Mouse (Mus musculus): ENCODE measurements around the gene Gngt2. TPM values are rescaled to one million over a fixed set of nuclear protein-coding genes. Genes with fewer than 3 reads are reported as not detected.

Gngt2 gene
- total RNA-seq, 2 experiments from 2014 or later = 2.6 to 7.6 TPM

DNA sequence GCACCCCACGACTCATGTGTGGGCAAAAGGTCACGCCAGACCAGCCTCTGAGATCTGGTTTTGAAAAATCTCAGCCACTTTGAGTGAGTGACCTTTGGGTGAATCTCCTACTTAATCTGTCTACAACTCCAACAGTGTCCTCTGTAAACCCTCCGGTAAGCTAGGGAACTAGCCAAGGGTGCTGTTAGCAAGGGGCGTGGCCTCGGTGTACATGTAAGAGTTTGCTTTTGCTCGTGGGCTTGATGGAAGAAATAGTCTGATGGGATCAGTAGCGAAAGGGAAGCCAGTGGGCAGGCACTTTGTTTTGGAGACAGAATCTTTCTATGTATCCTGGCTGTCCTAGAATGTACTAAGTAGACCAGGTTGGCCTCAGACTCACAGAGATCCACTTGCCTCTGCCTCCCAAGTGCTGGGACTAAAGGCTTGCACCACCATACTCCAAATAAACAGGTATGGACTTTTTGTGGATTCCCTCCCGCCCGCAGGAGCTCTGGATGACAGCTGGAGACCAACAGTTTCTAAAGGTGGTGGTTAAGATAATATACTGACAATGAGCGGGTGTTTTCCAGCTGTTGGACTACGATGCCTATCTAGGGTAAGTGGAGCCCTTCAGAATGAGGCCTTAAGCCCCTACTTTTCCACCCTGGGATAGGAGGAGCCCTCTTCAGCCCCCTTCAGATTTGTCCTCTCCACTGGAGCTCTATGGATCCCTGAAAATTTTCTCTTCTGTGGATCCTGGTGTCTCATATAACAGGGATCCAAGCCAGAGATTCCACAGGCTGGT lies 8.6 kb upstream of the Gngt2 start:
- Histone ChIP-seq H3K27ac (peak overlapping the region; percentile 57; the same call in 1 of the 2 replicates), H3K4me3 (peak overlapping the region; percentile 13; the same call in 1 of the 2 replicates)
- intact Hi-C loops (cut with DNase I) = loop anchor here (1.0 kb wide), 1 partner anchor 25 kb away; no protein-coding TSS in a partner anchor
- TF ChIP-seq CTCF (IDR thresholded peaks at IDR 0.05) = no peak
- no peak for DNase-seq

DNA sequence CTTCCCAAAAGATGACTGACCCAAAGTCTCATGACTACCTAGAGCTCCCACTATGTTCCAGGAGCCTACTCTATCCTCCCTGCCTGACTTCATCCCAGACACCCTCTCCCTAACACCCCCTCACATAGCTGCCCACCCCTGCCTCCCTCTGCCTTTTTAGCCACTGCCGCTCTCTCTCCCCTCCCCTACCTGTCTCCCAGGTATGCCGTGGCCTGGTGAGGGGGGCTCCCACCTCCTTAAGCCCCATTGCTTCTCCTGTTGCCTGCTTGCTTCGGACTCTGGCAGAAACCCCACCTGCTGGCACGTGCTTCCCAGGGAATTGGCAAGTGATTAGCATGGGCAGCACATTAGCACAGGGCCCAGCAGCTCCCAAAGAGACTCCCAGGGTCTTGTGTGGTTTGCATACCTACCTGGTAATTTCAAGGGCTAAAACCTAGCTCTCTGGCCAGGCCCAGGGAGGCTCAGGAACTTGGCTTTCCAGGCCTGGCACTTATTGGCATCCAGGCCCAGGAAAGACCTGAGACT lies 7.4 kb upstream of the Gngt2 start:
- no peak overlapping the region for H3K27ac ChIP-seq
- no peak for TF ChIP-seq CTCF (IDR thresholded peaks at IDR 0.05)
- intact Hi-C loops (cut with DNase I) = no loop called here
- no peak overlapping the region for H3K4me3 ChIP-seq
- DNase-seq = no peak

- DNase-seq = peak; percentile 33
- peak overlapping the region; percentile 8; the same call in 1 of the 2 replicates for H3K27ac ChIP-seq
- no peak for TF ChIP-seq CTCF (IDR thresholded peaks at IDR 0.05)
- peak overlapping the region; percentile 62 for H3K4me3 ChIP-seq
- intact Hi-C loops (cut with DNase I) = no loop called here
Observed at GRCm38 (mm10) chr11:95830411-95831275, 6.4 kb upstream of the Gngt2 start.

- peak overlapping the region; percentile 62 for H3K4me3 ChIP-seq
- no peak for TF ChIP-seq CTCF (IDR thresholded peaks at IDR 0.05)
- DNase-seq = no peak
- H3K27ac ChIP-seq = peak overlapping the region; percentile 8; the same call in 1 of the 2 replicates
- intact Hi-C loops (cut with DNase I) = no loop called here
Observed at GRCm38 (mm10) chr11:95831276-95831619, 5.8 kb upstream of the Gngt2 start.

DNA sequence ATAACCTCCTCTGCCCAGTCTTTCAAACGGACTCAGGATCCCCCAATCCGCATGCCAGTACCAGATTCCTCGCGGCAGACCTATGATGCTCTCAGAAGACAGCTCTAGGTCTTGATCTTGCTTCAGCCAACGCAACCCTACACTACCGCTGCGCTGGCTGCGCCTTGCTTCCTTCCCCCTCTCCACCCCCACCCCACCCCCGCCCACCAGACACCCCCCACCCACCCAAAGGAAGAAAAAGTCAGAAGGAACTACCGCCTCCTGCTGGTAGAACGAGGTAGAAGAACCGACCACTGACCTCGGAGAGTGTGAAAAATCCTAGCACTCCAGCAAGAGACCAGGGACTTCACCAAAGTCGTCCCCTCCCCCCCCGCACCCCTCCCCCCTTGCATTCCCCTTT lies 5.4 kb upstream of the Gngt2 start:
- no peak for DNase-seq
- Histone ChIP-seq H3K4me3 (peak overlapping the region; percentile 62), H3K27ac (no peak overlapping the region)
- peak; percentile 17; the same call in 1 of the 2 replicates for TF ChIP-seq CTCF (IDR thresholded peaks at IDR 0.05)
- intact Hi-C loops (cut with DNase I) = no loop called here

DNA sequence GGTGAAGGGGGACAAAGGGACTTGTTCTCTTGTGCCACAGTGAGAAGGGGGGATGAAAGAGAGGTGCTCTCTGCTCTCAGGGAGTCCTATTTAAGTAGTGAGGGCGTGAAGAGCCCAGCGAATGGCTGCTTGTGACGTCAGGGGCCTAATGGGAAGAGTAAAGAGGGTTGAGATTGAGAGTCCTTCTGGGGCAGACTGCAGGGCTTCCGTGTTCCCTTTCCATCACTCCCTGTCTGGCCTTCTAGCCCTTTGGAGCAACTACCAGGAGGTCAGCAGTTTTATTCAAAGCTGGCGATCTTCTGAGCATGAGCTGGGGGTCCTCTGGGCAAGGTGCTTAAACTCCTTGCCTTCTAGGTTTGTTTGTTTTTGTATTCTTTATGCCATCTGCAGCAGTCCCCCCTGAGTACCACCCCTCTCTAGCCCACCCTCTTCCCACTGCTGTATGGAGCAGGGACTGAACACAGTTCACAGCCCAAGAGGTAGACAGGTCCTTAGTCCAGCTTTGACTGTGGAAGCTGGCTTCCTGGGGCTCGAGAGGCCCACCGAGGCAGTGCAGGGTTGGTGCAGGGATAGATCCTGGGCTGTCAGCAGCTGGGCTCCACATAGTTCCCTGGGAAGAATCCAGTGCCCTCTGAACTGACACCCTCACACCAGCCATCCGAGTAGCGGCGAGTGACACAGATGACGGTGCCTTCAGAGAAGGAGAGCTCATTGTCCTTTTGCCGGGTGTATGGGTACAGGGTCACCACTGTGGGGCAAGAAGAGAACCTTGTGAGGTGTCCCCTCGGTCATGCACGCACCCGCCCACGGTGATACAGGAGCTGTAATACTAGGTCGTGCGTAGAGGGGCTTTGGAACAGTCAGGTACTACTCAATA lies 4.6 kb upstream of the Gngt2 start:
- no peak for DNase-seq
- intact Hi-C loops (cut with DNase I) = no loop called here
- no peak for TF ChIP-seq CTCF (IDR thresholded peaks at IDR 0.05)
- Histone ChIP-seq H3K27ac (no peak overlapping the region), H3K4me3 (no peak overlapping the region)

- H3K27ac ChIP-seq = no peak overlapping the region
- intact Hi-C loops (cut with DNase I) = no loop called here
- no peak for TF ChIP-seq CTCF (IDR thresholded peaks at IDR 0.05)
- H3K4me3 ChIP-seq = no peak overlapping the region
- DNase-seq = no peak
Observed at GRCm38 (mm10) chr11:95833006-95833570, 3.9 kb upstream of the Gngt2 start.

DNA sequence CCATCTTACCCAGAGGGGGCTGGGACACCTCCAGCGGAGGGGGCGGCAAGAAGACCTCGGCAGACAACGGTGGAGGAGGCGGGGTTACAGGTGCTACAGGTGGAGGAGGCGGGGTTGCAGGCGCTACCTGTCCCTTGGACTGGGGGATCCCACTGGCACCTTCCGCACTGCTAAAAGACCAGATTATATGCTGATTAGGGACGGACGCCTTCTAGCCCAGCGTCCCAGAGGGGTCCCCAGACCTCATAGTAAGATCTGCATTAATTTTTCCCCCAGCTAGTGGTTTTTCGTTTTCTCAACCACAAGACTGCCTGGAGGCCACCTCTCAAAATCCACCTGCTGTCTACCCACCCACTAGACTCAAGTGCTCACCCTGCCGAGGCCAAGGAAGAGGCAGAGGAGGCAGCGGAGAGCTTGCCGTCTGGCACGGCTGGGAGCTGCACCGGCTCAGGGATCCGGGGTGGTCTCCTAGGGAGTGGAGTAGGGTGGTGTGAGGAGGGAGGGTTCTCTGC lies 3.3 kb upstream of the Gngt2 start:
- no peak for TF ChIP-seq CTCF (IDR thresholded peaks at IDR 0.05)
- Histone ChIP-seq H3K27ac (peak overlapping the region; percentile 20; the same call in 1 of the 2 replicates), H3K4me3 (0 out of 2 replicates have a peak overlapping the region, but pooled peaks have one; percentile 21)
- no peak for DNase-seq
- intact Hi-C loops (cut with DNase I) = no loop called here

- H3K27ac ChIP-seq = peak overlapping the region; percentile 20; the same call in 1 of the 2 replicates
- peak; percentile 47 for DNase-seq
- no peak for TF ChIP-seq CTCF (IDR thresholded peaks at IDR 0.05)
- intact Hi-C loops (cut with DNase I) = no loop called here
- H3K4me3 ChIP-seq = peak overlapping the region; percentile 21; the same call in 1 of the 2 replicates
Observed at GRCm38 (mm10) chr11:95834143-95834667, 2.8 kb upstream of the Gngt2 start.

- H3K27ac ChIP-seq = peak overlapping the region; percentile 80
- no peak for DNase-seq
- no peak for TF ChIP-seq CTCF (IDR thresholded peaks at IDR 0.05)
- intact Hi-C loops (cut with DNase I) = no loop called here
- H3K4me3 ChIP-seq = peak overlapping the region; percentile 68
Observed at GRCm38 (mm10) chr11:95834742-95835710, 2.0 kb upstream of the Gngt2 start.
